Mouse (Mus musculus) erythroblast, adult 5-6 weeks (primary cell): Measurements from ENCODE around the gene Gm3409. TPM values are rescaled to one million over a fixed set of nuclear protein-coding genes. Genes with fewer than 3 reads are reported as not detected.

Experiments used
- total RNA-seq, 2 experiments: library from RNA; stranded (forward) in 1 of 2; stranded (reverse) in 1 of 2; fragments of 150-400 nt in 1 of 2; fragments of 200-764, 138-1000 nt in 1 of 2; gene quantifications; 2 replicates each; pipeline versions ENCODE4 v1.2.3 to v1.2.4; 2015 to 2017; ENCODE audit warnings: low replicate concordance in 2 of 2

Gm3409 gene
- total RNA-seq, 2 experiments from 2014 or later: not detected

Other genes starting within 250 kb of the Gm3409 start
- not detected in 2 replicates for gene Wasf3, start 152.7 kb upstream of the Gm3409 start, total RNA-seq (2015; ENCODE audit: low replicate concordance)
- not detected in 2 replicates for gene Wasf3, start 152.7 kb upstream of the Gm3409 start, total RNA-seq (2017; ENCODE audit: low replicate concordance)
- gene Gm6408, start 55.7 kb upstream of the Gm3409 start, total RNA-seq (2015; ENCODE audit: low replicate concordance): not detected in 2 replicates
- gene Gm6408, start 55.7 kb upstream of the Gm3409 start, total RNA-seq (2017; ENCODE audit: low replicate concordance): not detected in 2 replicates
- not detected in 2 replicates for gene Gm6370, start 46.3 kb upstream of the Gm3409 start, total RNA-seq (2015; ENCODE audit: low replicate concordance)
- not detected in 2 replicates for gene Gm6370, start 46.3 kb upstream of the Gm3409 start, total RNA-seq (2017; ENCODE audit: low replicate concordance)
- not detected in 2 replicates for gene 4930449I24Rik, start 35.2 kb upstream of the Gm3409 start, total RNA-seq (2015; ENCODE audit: low replicate concordance)
- gene 4930449I24Rik, start 35.2 kb upstream of the Gm3409 start, total RNA-seq (2017; ENCODE audit: low replicate concordance): not detected in 2 replicates
- gene Gm3402, start 23.5 kb upstream of the Gm3409 start, total RNA-seq (2015; ENCODE audit: low replicate concordance): not detected in 2 replicates
- gene Gm3402, start 23.5 kb upstream of the Gm3409 start, total RNA-seq (2017; ENCODE audit: low replicate concordance): not detected in 2 replicates
- gene Gm3404, start 11.8 kb upstream of the Gm3409 start, total RNA-seq (2015; ENCODE audit: low replicate concordance): not detected in 2 replicates
- gene Gm3404, start 11.8 kb upstream of the Gm3409 start, total RNA-seq (2017; ENCODE audit: low replicate concordance): not detected in 2 replicates
- not detected in 2 replicates for gene Gm3415, start 18.5 kb downstream of the Gm3409 start, total RNA-seq (2015; ENCODE audit: low replicate concordance)
- not detected in 2 replicates for gene Gm3415, start 18.5 kb downstream of the Gm3409 start, total RNA-seq (2017; ENCODE audit: low replicate concordance)
- not detected in 2 replicates for gene Gpr12, start 47.6 kb downstream of the Gm3409 start, total RNA-seq (2015; ENCODE audit: low replicate concordance)
- gene Gpr12, start 47.6 kb downstream of the Gm3409 start, total RNA-seq (2017; ENCODE audit: low replicate concordance): 0.98 TPM in 1 of 2 replicates, not detected in the other